ENCODE assay signal across 8 mouse cellular contexts in genomic region chr5:36474283-36474682, GRCm38 (mm10). TPM values are rescaled to one million over a fixed set of nuclear protein-coding genes. Genes with fewer than 3 reads are reported as not detected.
A peak's percentile ranks its signal among the peaks of the same experiment; 100 is the strongest.
DNase-seq lines count a peak whose midpoint lies in the region; ATAC-seq and TF ChIP-seq lines count a peak whose summit lies in the region.

No protein-coding gene starts in this region.

- intact Hi-C loops in gastrocnemius, adult 2 months (cut with DNase I) = no loop called here

- no peaks in the 10 kb centered on the region for H3K27me3 ChIP-seq in cerebellum, adult 2 months (ENCODE audit: control insufficient read depth, insufficient read depth, low read length)
- H3K27me3 ChIP-seq in liver, embryonic 11.5 days (replicated peaks; ENCODE audit: control insufficient read depth, insufficient read depth, low read length) = no peaks in the 10 kb centered on the region

- peak; percentile 75 for DNase-seq in CD4-positive helper T cell, adult 2 months (ENCODE audit: low read depth, low spot score)
- peak; percentile 82 for DNase-seq in ES-E14 (ENCODE audit: low read depth, low spot score)
- DNase-seq in cerebellum, adult 2 months = peak; percentile 59 to 67
- peak; percentile 75 for DNase-seq in gastrocnemius, adult 2 months
- DNase-seq in kidney, adult 9 months = peak; percentile 80
- peak; percentile 61 for DNase-seq in liver, embryonic 11.5 days (ENCODE audit: low spot score)
- DNase-seq in yolk sac, embryonic 10.5 days (ENCODE audit: low spot score) = no peak

- H3K9ac ChIP-seq in ES-E14 (ENCODE audit: insufficient read depth, low read depth, low read length, poor library complexity, severe bottlenecking) = no peak overlapping the region
- no peak overlapping the region for H3K9ac ChIP-seq in liver, embryonic 11.5 days (ENCODE audit: low read depth, low read length)

- peaks cover 38% of the 10 kb centered on the region for H3K36me3 ChIP-seq in ES-E14 (ENCODE audit: control insufficient read depth, insufficient read depth, low read length, poor library complexity, severe bottlenecking)
- peaks cover 46% of the 10 kb centered on the region for H3K36me3 ChIP-seq in liver, embryonic 11.5 days (ENCODE audit: control insufficient read depth, insufficient read depth, low read length)

- peak; percentile 83 for TF ChIP-seq CTCF in cerebellum, adult 2 months (IDR thresholded peaks at IDR 0.05; ENCODE audit: borderline replicate concordance, insufficient read depth, low read depth, low read length)
- peak; percentile 84 for TF ChIP-seq CTCF in gastrocnemius, adult 2 months (IDR thresholded peaks at IDR 0.05)

- H3K4me2 ChIP-seq in liver, embryonic 11.5 days = no peak overlapping the region

- H3K4me1 ChIP-seq in ES-E14 (ENCODE audit: control insufficient read depth in 2 of 2, insufficient read depth in 2 of 2, low read length in 2 of 2, poor library complexity in 1 of 2) = no peaks in the 10 kb centered on the region
- H3K4me1 ChIP-seq in cerebellum, adult 2 months (ENCODE audit: control insufficient read depth, insufficient read depth, low read length) = peaks cover 5% of the 10 kb centered on the region; the same call in 1 of the 2 replicates
- H3K4me1 ChIP-seq in liver, embryonic 11.5 days (replicated peaks; ENCODE audit: control insufficient read depth, insufficient read depth, low read length) = no peaks in the 10 kb centered on the region; the same call in 1 of the 2 replicates

- no peak overlapping the region for H3K27ac ChIP-seq in ES-E14 (ENCODE audit: insufficient read depth, low read depth, low read length, poor library complexity, severe bottlenecking)
- no peak overlapping the region for H3K27ac ChIP-seq in cerebellum, adult 2 months (ENCODE audit: insufficient read depth, low read length)
- no peak overlapping the region for H3K27ac ChIP-seq in gastrocnemius, adult 2 months
- no peak overlapping the region for H3K27ac ChIP-seq in liver, embryonic 11.5 days (ENCODE audit: low read depth, low read length)

- H3K4me3 ChIP-seq in ES-E14 (ENCODE audit: insufficient read depth in 1 of 2, low read depth in 1 of 2, low read length in 2 of 2, poor library complexity in 1 of 2, severe bottlenecking in 1 of 2) = no peak overlapping the region
- no peak overlapping the region for H3K4me3 ChIP-seq in cerebellum, adult 2 months (replicated peaks; ENCODE audit: insufficient read depth, low read depth, low read length)
- H3K4me3 ChIP-seq in gastrocnemius, adult 2 months = no peak overlapping the region
- H3K4me3 ChIP-seq in liver, embryonic 11.5 days (ENCODE audit: low read depth, low read length) = no peak overlapping the region

- WGBS in cerebellum, adult 2 months = 88% methylated on average over 5 of the region's 5 CpGs
- 84% methylated on average over 5 of the region's 5 CpGs for WGBS in liver, embryonic 11.5 days

- no peak for TF ChIP-seq POLR2A in cerebellum, adult 2 months (IDR thresholded peaks at IDR 0.05; ENCODE audit: borderline replicate concordance, insufficient read depth, low read length)

- in situ Hi-C loops in ES-E14 (cut with MboI; ENCODE audit: low sequenced_read_pairs in 2 of 2, unreplicated experiment in 2 of 2) = no loop called here

- peak; percentile 72 for ATAC-seq in liver, embryonic 11.5 days (replicated peaks; ENCODE audit: low FRiP score)
- peak; percentile 83 for ATAC-seq in neutrophil, adult 5-6 weeks (ENCODE audit: extremely low read depth, insufficient number of reproducible peaks, low FRiP score, poor library complexity, severe bottlenecking)

- no peaks in the 10 kb centered on the region for H3K9me3 ChIP-seq in ES-E14 (ENCODE audit: control insufficient read depth, insufficient read depth, low read depth, low read length)
- H3K9me3 ChIP-seq in liver, embryonic 11.5 days (ENCODE audit: control insufficient read depth, low read length) = no peaks in the 10 kb centered on the region

TF ChIP-seq in ES-E14, 5 proteins besides CTCF, POLR2A, EP300 and RAD21:
- no peak for TF ChIP-seq HCFC1 (IDR thresholded peaks at IDR 0.05; ENCODE audit: borderline replicate concordance, insufficient read depth, low read length)
- TF ChIP-seq MAFK (IDR thresholded peaks at IDR 0.05; ENCODE audit: insufficient read depth, low read depth, low read length) = peak; percentile 83

RNA-seq across cellular contexts. Expression of gene Grpel1, which starts 9.5 kb away (rescaled TPM):
- 40.3 and 45.0 TPM in 2 replicates for total RNA-seq in ES-E14 (2012; rRNA removed)
- polyA plus RNA-seq in cerebellum, adult 2 months (2012; rRNA removed) = 25.8 and 27.3 TPM in 2 replicates
- total RNA-seq in gastrocnemius, adult 2 months (2021) = 10 to 100 TPM; 30.6 to 39.1 TPM
- polyA plus RNA-seq in liver, embryonic 11.5 days (2014; fragmentation: Nextera tagmentation; extraction: Ambion mirVana) = 74.6 and 79.9 TPM in 2 replicates
- 16.3 and 18.2 TPM in 2 replicates for total RNA-seq in neutrophil, adult 5-6 weeks (2017)

RNA-seq across cellular contexts. Expression of gene Tada2b, which starts 9.8 kb away (rescaled TPM):
- total RNA-seq in ES-E14 (2012; rRNA removed) = 4.4 and 6.9 TPM in 2 replicates
- polyA plus RNA-seq in cerebellum, adult 2 months (2012; rRNA removed) = 18.6 and 19.2 TPM in 2 replicates
- total RNA-seq in gastrocnemius, adult 2 months (2021) = 10 to 100 TPM; 14.3 to 15.8 TPM
- polyA plus RNA-seq in liver, embryonic 11.5 days (2014; fragmentation: Nextera tagmentation; extraction: Ambion mirVana) = 2.8 and 3.1 TPM in 2 replicates
- 26.4 and 28.9 TPM in 2 replicates for total RNA-seq in neutrophil, adult 5-6 weeks (2017)

RNA-seq across cellular contexts. Expression of gene Ccdc96, which starts 10.1 kb away (rescaled TPM):
- total RNA-seq in ES-E14 (2012; rRNA removed) = 0.42 and 1.0 TPM in 2 replicates
- 1.0 and 1.4 TPM in 2 replicates for polyA plus RNA-seq in cerebellum, adult 2 months (2012; rRNA removed)
- under 1 TPM in 1 of 2 experiments, not detected in 1; 0.11 TPM for total RNA-seq in gastrocnemius, adult 2 months (2021)
- 0.26 and 0.34 TPM in 2 replicates for polyA plus RNA-seq in liver, embryonic 11.5 days (2014; fragmentation: Nextera tagmentation; extraction: Ambion mirVana)
- total RNA-seq in neutrophil, adult 5-6 weeks (2017) = 0.35 and 0.49 TPM in 2 replicates
